Mouse (Mus musculus): ENCODE results near the gene Fmo4.

Gene Fmo4

DNA sequence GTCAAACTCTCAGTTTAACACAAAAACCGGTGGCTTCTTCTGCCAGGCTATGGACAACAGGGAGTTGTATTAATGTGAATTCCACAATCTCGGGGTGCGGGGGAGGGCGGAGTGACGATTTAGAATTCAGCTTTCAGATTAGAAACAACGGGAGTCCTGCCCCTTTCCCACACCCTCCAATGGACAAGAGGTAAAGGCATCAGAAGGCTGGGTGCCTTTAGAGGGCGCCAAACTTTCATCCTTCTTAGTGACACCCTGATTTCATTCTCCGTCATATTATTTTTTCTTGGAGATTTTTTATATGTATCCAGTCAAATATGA, at the start of gene Fmo4:
Fmo4 (minus strand) TSS at position 137 of the 321 bp plus-strand sequence.
- peak; percentile 10 for DNase-seq

DNA sequence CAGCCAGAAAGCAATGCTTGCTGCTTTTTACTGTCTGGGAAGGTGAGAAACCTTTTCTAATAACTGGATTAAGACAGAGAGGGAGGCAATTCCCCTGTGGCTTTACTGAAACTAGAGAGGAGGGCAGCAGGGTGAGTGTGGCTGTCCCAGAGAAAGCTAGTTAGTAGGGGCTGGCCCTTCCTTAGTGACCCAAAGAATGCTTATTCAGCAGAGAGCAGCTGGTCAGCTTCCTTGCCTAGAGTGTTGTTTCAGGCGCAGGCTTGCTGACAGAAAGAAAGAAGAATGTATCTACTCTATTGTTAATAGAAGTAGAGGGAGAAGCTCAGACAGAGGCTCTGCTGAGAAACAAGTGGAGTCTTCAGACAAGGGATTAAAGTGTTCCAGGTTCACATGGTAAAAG, 48.6 kb upstream of the Fmo4 start:
- DNase-seq: no peak

DNA sequence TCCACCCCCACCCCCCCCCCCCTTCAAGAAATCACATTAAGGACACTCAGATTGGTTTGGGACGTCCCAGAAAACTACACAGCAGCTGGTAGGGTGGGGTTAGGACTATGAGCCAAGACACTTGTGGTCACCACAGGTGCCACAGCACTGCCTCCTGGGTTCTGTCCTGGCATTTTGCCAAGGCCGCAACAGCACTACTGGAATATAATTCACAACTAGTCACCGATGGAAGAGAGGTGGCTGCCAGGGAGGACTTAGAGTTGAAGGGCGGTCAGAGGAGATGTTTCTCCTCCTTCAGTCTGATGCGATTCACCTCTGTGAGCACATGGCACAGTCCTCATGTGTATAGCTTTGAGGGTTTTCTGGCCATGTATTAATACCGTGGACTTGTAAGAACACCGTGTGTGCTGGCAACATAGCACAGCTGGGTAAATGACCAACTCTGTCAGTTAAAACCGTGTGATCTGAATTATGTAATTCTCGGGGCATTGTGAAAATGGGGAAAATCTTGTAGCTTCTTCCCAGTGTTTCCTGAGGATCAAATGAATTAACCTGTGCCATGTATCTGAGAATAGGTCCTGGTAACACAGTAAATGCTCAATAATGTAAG, 46.3 kb upstream of the Fmo4 start:
- no peak for DNase-seq

DNA sequence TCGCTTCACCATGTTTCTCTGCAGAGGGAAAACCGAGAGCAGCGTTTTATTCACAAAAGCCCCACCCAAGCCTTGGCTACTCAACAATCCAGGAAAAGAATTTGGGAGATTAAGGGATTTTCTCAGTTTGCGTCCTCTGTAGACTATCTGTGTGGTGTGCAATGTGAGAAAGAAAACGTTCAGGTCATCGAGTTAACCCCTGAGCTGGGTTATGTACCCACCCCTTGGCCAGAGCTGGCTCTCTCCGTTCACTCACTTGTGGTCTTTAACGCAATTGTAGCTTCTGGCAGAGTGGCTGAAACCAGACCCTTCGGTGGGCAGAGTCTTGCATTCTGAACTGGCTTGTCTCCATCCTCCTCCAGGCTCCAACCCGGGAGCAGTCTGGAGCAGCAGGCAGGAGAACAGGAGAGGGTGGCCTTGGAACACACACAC, 45.8 kb upstream of the Fmo4 start:
- no peak for DNase-seq

DNA sequence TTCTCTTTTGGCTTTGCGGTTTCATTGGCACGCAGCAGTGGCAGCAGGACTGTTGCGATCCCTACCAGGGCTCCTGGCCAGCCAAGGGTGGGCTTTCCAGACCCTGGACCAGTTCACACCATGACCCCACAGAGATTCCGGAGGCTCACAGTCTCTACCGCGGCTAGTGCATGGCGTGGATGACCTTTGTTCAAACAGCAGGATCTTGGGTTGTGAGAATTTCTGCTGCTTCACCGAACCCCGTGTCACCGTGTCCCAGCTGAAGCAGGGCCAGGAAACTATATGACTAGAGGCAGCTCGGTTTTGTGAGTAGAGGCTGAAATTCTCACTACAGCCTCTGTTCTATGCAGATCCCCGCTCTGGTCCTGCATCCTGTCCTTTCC, 45.0 kb upstream of the Fmo4 start:
- DNase-seq: peak; percentile 12

DNA sequence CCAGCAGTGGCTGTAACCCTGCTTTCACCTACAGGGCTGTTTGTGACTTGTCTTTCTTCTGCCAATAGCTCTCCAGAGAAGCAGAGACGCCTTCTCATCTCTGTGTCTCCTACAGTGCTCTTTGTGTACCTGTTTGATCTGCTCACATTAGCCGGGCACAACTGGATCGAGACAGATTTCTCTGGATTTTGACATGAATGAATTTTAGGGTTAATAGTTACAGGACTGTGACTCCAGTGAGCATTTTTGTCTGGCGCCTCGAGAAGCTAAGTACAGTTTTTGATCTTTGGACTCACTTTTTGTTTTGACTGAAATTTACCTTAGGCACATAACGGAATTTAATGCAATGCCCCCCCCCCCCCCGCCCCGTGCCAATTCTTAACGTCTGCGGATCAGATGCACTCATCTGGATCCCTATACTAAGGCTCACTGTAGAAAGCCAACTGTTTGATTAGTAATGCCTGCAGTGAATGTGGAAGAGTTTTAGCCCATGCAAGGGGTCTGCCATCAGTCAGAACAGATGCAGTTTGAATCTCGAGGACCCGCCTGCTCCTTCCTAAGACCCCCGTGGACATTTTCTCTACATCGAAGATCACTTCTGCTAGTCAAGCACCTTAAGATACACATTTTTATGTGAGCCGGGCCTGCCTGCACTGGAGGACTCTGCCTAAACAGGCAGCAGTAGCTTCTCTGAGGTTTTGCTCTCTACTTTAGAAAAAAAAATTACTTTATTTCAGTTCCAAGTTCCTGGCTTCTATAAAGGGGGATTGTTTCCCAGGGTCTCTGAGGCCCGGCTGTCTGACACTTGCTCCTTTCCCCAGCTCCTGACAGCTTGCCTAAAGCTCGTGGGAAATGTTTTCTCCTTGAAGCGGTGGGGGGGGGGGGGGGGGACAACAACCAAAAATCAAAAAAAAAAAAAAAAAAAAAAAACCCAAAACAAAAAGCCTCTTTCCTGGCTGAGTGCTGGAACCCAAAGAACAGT, 44.3 kb upstream of the Fmo4 start:
- no peak for DNase-seq

DNA sequence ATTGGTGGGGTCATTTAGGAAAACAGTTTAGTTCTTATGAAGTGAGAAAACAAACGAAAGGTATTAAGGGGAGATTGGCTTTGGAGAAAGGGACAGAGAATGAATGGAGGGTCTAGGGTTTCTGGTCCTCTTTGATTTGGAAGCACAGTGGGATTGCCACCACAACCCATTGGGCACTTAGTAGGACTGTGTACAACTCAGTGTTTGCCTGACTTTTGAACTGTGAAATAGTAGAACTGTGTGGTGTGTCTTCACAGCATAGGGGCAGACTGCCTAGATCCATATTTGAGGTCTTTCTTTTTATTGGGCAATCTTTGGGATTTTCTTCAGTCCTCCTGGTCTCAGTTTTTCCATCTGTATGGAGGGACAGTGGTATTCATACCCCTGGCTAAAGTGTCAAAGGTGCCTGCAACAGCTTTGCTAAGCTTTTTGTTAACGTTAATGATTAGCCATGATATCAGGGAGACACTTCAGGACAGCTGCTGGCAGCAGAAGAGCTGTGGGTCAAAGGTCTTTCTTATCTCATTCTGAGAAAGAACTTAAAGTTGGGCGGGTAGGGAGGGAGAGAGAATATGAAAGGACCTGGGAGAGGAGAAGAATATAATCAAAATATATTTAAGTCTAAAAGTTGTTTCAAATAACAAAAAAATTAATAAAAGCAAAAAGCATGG, 40.2 kb upstream of the Fmo4 start:
- DNase-seq: no peak

DNA sequence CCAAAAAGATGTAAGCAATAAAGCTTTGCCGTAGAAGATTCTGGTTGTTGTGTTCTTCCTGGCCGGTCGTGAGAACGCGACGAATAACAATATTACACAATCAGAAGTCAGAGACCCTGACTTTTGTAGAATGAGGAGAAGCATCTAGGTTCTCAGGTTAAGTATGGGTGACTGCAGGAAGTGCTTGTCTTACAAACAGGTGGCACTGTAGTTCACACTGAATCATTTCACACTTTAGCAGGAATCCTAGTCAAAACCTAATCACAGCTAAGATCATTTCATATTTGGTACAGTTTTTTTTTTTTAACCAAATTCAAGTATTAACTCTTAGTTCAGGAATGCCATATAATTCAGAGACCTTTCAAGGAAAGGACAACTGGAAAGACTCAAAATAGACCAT, 33.8 kb upstream of the Fmo4 start:
- no peak for DNase-seq

DNA sequence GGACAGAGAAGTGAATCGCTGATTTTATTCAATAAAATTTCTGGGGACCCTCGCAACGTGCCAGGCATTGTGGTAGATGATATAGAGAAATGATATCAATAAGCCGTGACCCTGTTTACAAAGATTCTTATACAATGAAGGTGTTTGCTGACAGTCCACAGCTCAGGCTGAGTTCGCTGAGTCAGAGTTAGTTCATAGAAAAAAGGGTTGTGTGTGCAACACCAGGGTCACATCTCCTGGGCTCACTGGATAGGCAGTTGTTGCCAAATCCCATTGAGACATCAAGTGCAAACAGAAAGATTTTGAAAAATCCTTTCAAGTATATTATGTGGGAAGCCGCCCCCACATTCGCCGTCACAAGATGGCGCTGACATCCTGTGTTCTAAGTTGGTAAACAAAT, 26.4 kb upstream of the Fmo4 start:
- no peak for DNase-seq

DNA sequence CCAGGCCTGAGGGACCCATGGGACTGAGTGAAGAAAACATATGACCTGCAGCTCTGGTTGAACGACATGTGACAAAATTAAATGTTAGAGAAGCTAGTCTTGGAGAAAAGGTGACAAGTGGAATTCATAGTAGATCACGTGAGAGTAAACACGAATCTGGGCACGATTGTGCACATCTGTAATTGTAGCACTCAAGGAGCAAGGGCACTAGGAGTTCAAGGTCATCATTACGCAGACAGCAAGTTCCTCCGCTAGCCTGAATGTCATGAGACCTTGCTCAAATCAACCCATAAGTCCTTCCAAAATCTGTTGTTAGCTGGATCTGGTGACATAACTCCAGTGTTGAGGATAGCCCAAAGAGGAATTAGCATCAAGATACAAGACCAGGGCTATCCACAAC, 25.2 kb upstream of the Fmo4 start:
- DNase-seq: no peak

DNA sequence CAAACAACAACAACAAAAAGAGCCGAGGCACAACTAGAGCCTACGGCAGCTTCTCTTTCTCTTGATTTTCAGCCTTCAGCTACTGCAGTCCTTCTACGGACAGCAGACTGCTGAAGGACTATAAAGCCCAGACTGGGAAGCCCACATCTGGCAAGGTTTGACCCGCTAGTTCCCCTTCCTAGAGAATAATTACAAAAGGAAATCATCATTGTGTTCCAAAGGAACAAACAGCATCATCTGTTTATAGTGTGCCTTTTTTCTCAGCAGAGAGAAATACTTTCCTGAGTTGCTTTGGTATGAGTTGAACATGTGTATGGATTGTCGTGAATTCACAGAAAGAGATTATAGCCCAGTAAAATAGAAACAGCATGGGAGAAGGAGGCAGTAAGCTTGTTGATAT, 20.6 kb upstream of the Fmo4 start:
- DNase-seq: no peak

DNA sequence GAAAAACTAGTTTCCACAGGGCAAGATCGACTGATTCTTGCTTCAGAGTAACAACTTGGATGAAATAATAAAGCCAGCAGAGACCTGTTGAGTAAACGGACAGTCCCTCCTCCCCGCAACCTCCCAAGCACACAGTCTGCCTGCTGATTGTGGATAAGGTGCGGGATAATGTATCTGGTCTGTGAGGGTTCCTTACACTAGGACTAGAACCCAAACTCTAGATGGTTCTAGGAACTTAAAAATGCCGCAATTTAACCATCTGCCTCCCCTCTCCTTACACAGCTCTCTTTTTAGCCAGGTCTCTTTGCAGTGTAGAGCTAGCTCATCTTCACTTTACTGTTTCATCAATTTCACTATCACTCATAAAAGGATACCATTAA, 18.8 kb upstream of the Fmo4 start:
- no peak for DNase-seq

DNA sequence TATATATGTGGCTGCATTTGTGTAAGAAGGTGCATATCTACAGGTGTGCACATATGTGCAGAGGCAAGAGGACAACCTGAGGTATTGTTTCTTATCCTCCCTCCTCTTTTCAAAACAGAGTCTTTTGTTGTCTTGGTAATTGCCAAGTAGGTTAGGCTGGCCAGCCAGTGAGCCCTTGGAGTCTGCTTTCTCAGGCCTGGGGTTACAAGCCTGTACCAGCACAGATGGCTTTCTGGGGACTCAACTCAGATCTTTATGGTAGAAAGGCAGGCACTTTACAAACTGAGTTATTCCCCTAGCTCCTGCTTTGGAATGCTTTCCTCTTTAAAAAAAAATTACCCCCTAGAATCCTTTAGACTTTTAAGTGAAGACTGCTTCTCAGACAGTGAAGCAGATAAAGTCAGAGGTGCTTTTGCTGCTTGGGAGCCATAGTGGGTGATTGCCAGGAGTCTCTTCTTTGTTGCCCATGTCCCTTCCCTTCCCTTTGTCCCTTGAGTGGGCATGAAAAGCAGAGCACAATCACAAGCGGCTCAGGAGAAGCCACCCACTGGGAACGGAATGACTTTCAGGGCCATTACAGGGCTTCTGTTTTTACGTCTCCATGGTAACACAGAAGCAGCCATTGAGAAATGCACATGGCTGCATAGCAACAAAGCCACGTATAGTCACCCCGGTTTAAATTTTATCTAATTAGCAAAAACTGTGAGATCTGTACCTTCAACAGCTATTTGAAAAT, 18.2 kb upstream of the Fmo4 start:
- no peak for DNase-seq

DNA sequence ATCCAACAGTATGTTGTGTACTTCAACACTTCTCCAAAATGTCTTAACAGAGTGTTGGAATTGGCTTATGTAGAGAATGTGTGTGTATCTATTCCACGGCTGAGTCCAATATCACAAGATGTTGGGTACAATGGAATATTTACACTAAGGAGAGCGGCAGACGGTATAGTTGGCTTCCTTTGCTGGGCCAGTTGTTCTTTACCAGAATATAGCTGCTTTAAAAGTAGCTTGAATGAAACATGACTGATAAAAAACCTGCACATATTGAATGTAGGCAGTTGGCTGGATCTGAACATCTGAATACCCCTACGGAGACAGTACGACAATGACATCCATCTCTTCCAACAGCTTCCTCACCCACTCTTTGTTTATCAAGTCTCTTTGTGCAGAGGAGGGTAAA, 5.5 kb upstream of the Fmo4 start:
- no peak for DNase-seq

DNA sequence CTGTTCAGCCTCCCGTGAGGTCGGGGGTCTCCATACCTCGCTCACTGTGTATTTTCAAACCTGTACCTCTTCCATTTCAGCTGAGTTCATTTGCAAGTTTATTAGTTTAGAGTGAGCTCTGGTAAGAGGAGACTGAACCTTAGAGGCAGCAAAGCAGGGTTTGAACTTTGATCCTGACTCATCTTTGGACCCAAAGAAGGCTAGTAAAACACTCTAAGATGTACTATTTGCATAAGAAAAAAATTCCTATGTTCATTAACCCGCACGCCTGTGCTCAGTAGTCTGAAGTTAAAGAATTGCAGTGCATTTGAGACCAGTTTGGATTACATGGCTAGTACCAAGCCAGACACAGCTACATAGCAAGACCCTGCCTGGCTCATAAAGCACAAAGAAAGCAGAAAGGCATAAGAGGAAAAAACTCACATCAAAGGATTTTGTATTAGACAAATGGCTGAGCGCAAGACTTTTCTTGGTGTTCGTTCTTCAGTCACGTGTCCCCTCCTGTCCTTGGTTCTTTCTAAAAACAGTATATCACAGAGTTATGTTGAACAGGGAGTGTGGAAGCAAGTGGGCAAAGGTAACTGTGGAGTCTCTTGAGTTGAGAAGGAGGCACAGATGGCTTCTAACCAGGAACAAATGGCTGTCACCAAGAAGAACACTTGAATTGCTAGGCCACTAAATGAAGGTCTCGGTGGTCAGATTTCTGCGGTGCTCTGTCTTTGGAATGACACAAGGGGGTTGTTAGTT, 1.8 kb upstream of the Fmo4 start:
- DNase-seq: no peak

DNA sequence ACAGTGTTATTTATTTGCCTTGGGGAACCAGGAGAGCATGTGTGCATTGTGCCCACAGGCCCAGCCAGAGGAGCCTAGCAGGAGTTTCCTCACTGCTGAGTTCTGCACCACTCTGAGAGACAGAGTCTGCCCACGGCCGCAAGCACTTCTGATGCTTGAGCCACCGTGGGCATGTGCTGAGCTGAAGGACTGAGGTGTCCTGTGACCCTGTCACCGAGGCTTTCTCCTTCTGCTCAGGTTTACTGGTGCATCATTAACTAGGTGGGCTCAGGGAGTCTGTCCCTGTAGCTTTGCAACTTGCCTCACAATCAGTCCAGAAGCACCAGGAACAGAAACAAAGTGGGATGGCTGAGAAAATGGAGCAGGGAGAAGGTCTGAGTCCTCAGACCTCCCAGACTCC, 1.2 kb upstream of the Fmo4 start:
- DNase-seq: no peak

DNA sequence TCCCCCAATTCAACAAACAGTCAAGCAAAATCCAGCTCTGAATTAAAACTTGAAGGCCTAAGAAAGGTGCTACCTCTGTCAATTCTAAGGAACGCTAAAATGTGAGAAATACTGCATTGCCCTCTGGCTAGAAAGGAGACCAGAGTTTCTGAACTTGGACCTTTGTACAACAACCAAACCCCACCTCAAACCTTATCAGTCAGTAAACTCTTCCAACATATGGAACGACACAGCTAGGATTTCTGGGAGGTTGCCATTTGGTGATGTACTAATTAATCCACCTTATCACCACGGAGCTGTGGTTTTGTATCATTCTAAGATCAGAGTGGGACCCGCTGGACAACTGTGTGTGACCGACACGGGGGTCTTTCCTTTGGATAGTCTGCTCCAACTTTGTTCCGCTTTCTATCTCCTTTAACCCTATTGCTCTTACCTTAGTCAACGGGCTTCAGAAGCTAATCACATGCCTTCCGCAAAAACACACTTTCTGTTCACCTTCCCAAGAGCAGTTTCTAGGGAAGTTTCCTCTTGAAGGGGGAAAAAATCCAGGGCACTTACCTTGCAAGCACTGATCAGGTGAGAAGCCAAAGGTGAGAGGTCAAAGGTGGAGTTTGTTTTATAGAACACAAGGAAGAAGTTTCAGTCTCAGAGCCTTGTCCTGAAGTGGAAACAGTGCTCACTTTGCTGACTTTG, 483 bp downstream of the Fmo4 start:
- DNase-seq: no peak

DNA sequence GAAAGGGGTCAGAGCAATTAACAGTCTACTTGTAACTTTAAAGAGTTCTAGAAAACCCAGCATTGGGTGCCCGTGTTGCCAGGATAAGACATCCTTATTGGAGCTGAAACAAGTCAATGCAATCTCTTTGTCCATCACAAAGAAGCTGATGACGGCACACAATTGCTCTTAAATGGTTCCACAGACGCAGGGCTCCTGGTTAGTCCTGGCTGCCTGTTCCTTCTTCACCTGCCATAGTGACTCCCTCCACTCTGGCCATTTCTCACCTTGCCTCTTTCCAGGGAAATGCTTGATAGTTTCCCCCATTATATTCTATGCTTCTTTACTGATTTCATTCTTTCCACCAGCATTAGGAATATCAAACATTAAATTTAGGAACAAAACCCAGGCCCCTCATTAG, 5.2 kb downstream of the Fmo4 start:
- no peak for DNase-seq

DNA sequence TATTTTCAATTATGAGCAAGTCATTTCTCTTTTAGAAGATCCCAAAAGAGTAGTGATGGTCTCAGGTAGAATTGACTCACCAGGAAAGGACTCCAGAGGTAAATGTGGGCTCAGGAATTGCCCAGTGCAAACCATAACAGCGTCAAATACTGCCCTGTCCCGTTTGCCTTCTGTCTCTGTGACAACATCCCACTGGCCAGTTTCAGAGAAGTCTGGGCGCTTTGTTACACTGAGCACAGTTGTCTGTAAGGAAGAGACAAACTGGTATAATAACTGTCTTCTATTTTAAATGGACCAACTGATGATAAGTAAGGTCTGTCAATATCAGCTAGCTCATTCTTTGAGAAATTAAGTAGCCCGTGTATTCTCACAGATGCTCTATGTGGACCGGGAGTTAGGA, 6.3 kb downstream of the Fmo4 start:
- DNase-seq: no peak

DNA sequence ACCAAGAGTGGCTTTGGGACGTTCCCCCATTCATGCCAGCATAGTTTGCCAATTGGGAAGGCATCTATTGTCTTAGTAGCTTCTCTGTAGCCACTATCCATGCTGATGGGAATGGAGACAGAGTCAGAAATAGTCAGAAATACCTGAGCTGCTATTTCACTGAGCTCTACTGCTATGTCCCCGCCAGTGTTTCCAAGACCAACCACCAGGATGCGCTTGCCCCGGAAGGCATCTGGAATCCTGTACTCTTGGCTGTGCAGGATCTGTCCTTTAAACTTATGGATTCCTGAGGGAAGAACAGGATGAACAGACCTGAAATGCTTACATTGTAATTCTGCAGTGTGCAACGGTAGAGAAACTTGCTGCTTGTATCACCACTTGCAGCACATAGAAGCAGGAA, 8.8 kb downstream of the Fmo4 start:
- no peak for DNase-seq

DNA sequence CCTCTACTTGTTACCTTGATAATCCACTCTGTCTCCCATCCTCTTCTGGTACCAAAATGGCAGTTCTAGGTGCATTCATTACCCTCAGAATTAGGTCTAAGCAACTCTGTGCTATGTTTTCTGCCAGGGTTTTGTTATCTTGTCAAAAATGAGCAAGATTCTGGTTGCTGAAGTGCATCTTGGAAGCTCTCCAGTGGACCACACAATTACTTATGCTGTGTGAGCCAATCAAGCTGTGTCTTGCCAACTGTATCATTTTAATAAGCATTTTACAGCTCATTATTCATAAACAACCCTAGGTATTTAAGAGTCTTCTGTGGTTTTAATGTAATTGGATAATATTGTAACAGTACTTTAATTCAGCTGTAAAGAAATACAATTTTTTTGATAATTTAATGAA, 17.3 kb downstream of the Fmo4 start:
- DNase-seq: no peak

Data from right cerebral cortex, postnatal 4 days (tissue).